Mouse (Mus musculus): Measurements from ENCODE around the gene Recql.

DNA sequence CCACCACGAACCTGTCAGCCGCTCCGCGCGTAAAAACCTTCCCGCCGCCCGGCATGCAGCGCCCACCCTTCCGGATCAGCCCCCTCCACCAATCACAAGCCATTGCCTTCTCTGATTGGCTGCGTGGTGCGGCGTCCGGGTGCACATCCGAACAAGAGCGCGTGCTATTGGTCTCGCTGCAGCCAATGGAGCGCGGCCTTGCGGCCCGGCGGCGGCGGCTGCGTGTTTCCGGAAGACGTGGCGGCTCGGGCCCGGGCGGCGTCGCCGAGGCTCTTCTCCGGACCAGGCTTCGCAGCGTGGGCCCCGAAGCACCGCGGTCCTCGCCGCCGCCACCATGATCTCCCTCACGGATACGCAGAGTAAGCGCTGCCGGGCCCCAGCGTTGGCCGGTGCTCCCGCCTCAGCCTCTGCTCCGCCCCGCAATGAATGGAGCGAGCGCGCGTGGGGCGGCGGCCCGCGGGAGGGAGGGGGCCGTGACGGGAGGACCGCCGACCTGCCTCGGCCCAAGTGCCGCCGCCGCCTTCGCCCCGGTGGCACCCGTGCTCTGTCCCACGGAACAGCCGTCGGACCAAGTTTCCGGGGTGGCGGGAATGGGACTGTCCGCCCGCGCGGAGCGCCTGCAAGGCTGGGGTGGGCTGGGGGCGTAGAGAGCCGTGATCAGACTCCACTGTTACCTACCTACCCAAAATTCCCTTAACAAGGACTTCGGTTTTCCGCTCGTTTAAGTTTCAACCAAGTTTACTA, at the start of gene Recql, which contains the start of gene Golt1b:
- no peak for TF ChIP-seq CTCF (IDR thresholded peaks at IDR 0.05; ENCODE audit: borderline replicate concordance, insufficient read depth, low read depth, low read length)
- TF ChIP-seq POLR2A (IDR thresholded peaks at IDR 0.05; ENCODE audit: borderline replicate concordance, insufficient read depth, low read length) = peak; percentile 56; the same call in 1 of the 2 replicates

Measured in cerebellum, adult 2 months (tissue).